Mouse (Mus musculus) lung, embryonic 14.5 days (tissue): ENCODE results near the gene Phf20. TPM values are rescaled to one million over a fixed set of nuclear protein-coding genes. Genes with fewer than 3 reads are reported as not detected.

Experiments
- ATAC-seq: fragments of 200-750 bp; cut with Nextera tagmentation; 2 replicates; pipeline ENCODE4 v1.8.0; 2017; ENCODE audit warnings: mild to moderate bottlenecking, moderate TSS enrichment, moderate library complexity; ENCODE audit not compliant: insufficient read depth
- DNase-seq: peaks from one replicate; pipeline ENCODE4 v3.0.0-alpha.2; 2015
- H3K27ac ChIP-seq: fragments of 300-500 bp; sonication (generic); 2 replicates; pipeline ENCODE4 v1.5.1; 2014; ENCODE audit warnings: low read depth, mild to moderate bottlenecking, moderate library complexity
- H3K27me3 ChIP-seq: fragments of 300-500 bp; sonication (generic); 2 replicates; pipeline ENCODE4 v1.6.1; 2014; ENCODE audit warnings: low read length, control low read depth; ENCODE audit not compliant: insufficient read depth
- H3K36me3 ChIP-seq: fragments of 300-500 bp; sonication (generic); 2 replicates; pipeline ENCODE4 v1.6.1; 2014; ENCODE audit warnings: control low read depth; ENCODE audit not compliant: insufficient read depth
- H3K4me1 ChIP-seq: fragments of 300-500 bp; sonication (generic); 2 replicates; pipeline ENCODE4 v1.6.1; 2014; ENCODE audit warnings: antibody characterized with exemption, control low read depth; ENCODE audit not compliant: insufficient read depth
- H3K4me2 ChIP-seq: fragments of 300-500 bp; sonication (generic); 2 replicates; pipeline ENCODE4 v1.6.1; 2014; ENCODE audit warnings: mild to moderate bottlenecking
- H3K4me3 ChIP-seq: fragments of 300-500 bp; sonication (generic); 2 replicates; pipeline ENCODE4 v1.5.1; 2014; ENCODE audit warnings: low read depth, low read length
- H3K9ac ChIP-seq: fragments of 300-500 bp; sonication (generic); 2 replicates; pipeline ENCODE4 v1.6.1; 2014
- H3K9me3 ChIP-seq: fragments of 300-500 bp; sonication (generic); 2 replicates; pipeline ENCODE4 v1.6.1; 2016; ENCODE audit warnings: low read depth, low read length, control low read depth
- CTCF ChIP-seq: IDR thresholded peaks from 2 replicates; pipeline ENCODE4 v1.5.1; 2016; ENCODE audit warnings: antibody characterized with exemption, low read depth
- WGBS: fragments of 180-500 bp; shearing (Covaris S2); extraction: QIAGEN DNeasy Blood & Tissue Kit; methylation state at CpG from one replicate; pipeline ENCODE4 v1.1.7; 2014; 5-methylcytosine and 5-hydroxymethylcytosine counted together
- polyA plus RNA-seq: library from polyadenylated mRNA; unstranded; fragments of >200 nt; fragmentation: Nextera tagmentation; extraction: Ambion mirVana; gene quantifications from 2 replicates; pipeline ENCODE4 v1.2.1, GENCODE M21; 2014

Phf20 gene
- polyA plus RNA-seq, 1 experiment from 2014 or later: 73.6 TPM

- no peak overlapping the region for H3K27ac ChIP-seq
- peak overlapping the region; percentile 89 for H3K9ac ChIP-seq
- TF ChIP-seq CTCF: 0 out of 2 replicates have a peak, but pooled peaks have one; percentile 17
- DNase-seq (peak; percentile 15), ATAC-seq (no peak)
- H3K4me3 ChIP-seq: peak overlapping the region; percentile 93
- no peaks in the 10 kb centered on the region for H3K27me3 ChIP-seq
- 53% methylated on average over 3 of the region's 3 CpGs for WGBS
- H3K4me2 ChIP-seq: peak overlapping the region; percentile 87
- H3K9me3 ChIP-seq: no peaks in the 10 kb centered on the region
- 0 out of 2 replicates have a peak, but pooled peaks cover 11% of the 10 kb centered on the region for H3K36me3 ChIP-seq
- peaks cover 3% of the 10 kb centered on the region for H3K4me1 ChIP-seq
Measured at GRCm38 (mm10) chr2:156313153-156313552, 116.9 kb downstream of the Phf20 start.

DNA sequence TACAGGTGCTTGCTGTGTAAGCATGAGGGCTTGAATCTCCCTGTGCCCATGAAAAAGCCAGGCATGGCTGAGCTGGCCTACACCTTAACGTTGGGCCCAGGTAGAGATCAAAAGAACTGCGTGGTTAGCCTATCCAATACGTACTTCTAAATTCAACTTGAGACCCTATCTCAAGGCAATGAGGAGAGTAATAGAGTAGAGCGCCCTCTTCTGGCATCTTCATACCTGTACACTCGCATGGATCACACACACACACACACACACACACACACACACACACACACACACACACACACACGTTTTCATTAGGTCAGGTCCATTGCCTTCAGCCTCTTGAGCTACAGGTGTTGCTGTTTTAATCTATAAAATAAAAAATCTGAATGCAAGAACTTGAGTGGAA lies 118.5 kb downstream of the Phf20 start:
- no peak for TF ChIP-seq CTCF
- 97% methylated on average over 6 of the region's 6 CpGs for WGBS
- no peaks in the 10 kb centered on the region for H3K27me3 ChIP-seq
- no peak overlapping the region for H3K9ac ChIP-seq
- H3K4me3 ChIP-seq: no peak overlapping the region
- ATAC-seq (no peak), DNase-seq (no peak)
- H3K9me3 ChIP-seq: no peaks in the 10 kb centered on the region
- peaks cover 3% of the 10 kb centered on the region for H3K4me1 ChIP-seq
- no peak overlapping the region for H3K4me2 ChIP-seq
- no peak overlapping the region for H3K27ac ChIP-seq
- H3K36me3 ChIP-seq: 0 out of 2 replicates have a peak, but pooled peaks cover 5% of the 10 kb centered on the region

GRCm38 (mm10) chr2:156318491-156318890 lies 122.2 kb downstream of the Phf20 start:
- H3K9me3 ChIP-seq: no peaks in the 10 kb centered on the region
- no peak for DNase-seq
- no peak for ATAC-seq
- no peak overlapping the region for H3K4me3 ChIP-seq
- H3K9ac ChIP-seq: no peak overlapping the region
- no peaks in the 10 kb centered on the region for H3K27me3 ChIP-seq
- no peak overlapping the region for H3K27ac ChIP-seq
- H3K36me3 ChIP-seq: 0 out of 2 replicates have a peak, but pooled peaks cover 3% of the 10 kb centered on the region
- no peak for TF ChIP-seq CTCF
- H3K4me2 ChIP-seq: no peak overlapping the region
- no peaks in the 10 kb centered on the region for H3K4me1 ChIP-seq

- Histone ChIP-seq H3K9me3 (no peaks in the 10 kb centered on the region), H3K9ac (no peak overlapping the region), H3K27ac (no peak overlapping the region), H3K27me3 (no peaks in the 10 kb centered on the region), H3K36me3 (no peaks in the 10 kb centered on the region), H3K4me1 (peaks cover 6% of the 10 kb centered on the region; the same call in 1 of the 2 replicates), H3K4me3 (no peak overlapping the region), H3K4me2 (no peak overlapping the region)
- 85% methylated on average over 6 of the region's 6 CpGs for WGBS
- DNase-seq: no peak
- no peak for ATAC-seq
- TF ChIP-seq CTCF: no peak
Measured at GRCm38 (mm10) chr2:156321538-156321937, 125.3 kb downstream of the Phf20 start.

GRCm38 (mm10) chr2:156324116-156324588 lies 127.9 kb downstream of the Phf20 start:
- Histone ChIP-seq H3K4me2 (peak overlapping the region; percentile 39), H3K27me3 (no peaks in the 10 kb centered on the region), H3K36me3 (no peaks in the 10 kb centered on the region), H3K4me3 (no peak overlapping the region), H3K4me1 (peaks cover 6% of the 10 kb centered on the region; the same call in 1 of the 2 replicates), H3K9me3 (no peaks in the 10 kb centered on the region), H3K27ac (peak overlapping the region; percentile 72), H3K9ac (0 out of 2 replicates have a peak overlapping the region, but pooled peaks have one; percentile 30)
- ATAC-seq (peak; percentile 78), DNase-seq (peak; percentile 70)
- 24% methylated on average over 6 of the region's 6 CpGs for WGBS
- TF ChIP-seq CTCF: no peak

DNA sequence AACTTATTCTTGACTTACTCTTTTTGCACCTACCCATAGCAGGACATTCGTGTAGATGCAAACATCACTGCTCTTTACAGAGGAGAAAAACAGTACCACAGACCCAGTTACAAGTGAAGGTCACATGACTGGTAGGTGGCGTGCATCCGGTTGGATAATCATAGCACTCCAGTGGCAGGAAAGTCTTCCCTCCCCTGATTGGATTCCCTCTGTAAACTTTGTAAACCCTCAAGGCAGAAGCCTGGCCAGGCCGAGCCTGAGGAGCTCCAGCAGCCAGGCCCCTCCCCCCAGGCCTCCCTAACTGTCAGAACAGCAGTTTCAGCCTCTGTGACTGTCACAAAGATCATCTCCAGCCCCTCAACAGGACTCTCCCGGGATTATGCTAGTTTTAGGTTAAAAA lies 128.4 kb downstream of the Phf20 start:
- Histone ChIP-seq H3K4me2 (peak overlapping the region; percentile 39; the same call in 1 of the 2 replicates), H3K36me3 (no peaks in the 10 kb centered on the region), H3K27ac (peak overlapping the region; percentile 72), H3K9me3 (no peaks in the 10 kb centered on the region), H3K27me3 (no peaks in the 10 kb centered on the region), H3K9ac (0 out of 2 replicates have a peak overlapping the region, but pooled peaks have one; percentile 13), H3K4me3 (no peak overlapping the region), H3K4me1 (peaks cover 6% of the 10 kb centered on the region; the same call in 1 of the 2 replicates)
- 12% methylated on average over 5 of the region's 5 CpGs for WGBS
- peak; percentile 91 for ATAC-seq
- peak; percentile 79 for DNase-seq
- TF ChIP-seq CTCF: no peak

DNA sequence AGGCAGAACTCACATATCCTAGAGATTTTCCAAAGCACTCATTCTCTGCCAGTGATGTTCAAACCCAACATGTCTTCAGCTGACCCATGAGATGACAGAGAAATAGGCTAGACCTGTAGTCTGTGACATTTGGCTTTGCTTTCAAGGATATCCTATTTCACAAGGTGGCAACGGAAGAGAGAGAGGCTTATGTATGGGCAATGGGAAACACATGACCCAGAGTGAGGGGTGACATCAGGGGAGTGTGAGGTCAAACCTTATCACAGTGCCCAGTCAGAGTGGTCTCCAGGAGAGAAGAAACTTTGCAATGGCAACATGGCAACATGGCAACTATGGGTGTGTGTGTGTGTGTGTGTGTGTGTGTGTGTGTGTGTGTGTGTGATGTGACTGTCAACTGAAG lies 134.4 kb downstream of the Phf20 start:
- no peak for TF ChIP-seq CTCF
- H3K9ac ChIP-seq: no peak overlapping the region
- H3K27me3 ChIP-seq: no peaks in the 10 kb centered on the region
- ATAC-seq (no peak), DNase-seq (no peak)
- H3K4me3 ChIP-seq: no peak overlapping the region
- no peak overlapping the region for H3K27ac ChIP-seq
- 68% methylated on average over 1 of the region's 1 CpGs for WGBS
- no peaks in the 10 kb centered on the region for H3K4me1 ChIP-seq
- H3K9me3 ChIP-seq: no peaks in the 10 kb centered on the region
- H3K36me3 ChIP-seq: no peaks in the 10 kb centered on the region
- no peak overlapping the region for H3K4me2 ChIP-seq
